Mouse (Mus musculus): ENCODE results near the gene Chchd5.

Chchd5 gene

GRCm38 (mm10) chr2:129129412-129129929, at the start of gene Chchd5:
Gene Chchd5 (plus strand): TSS chr2:129129700.
- DNase-seq (ENCODE audit: low spot score): peak; percentile 69

GRCm38 (mm10) chr2:129081097-129081496, 48.4 kb upstream of the Chchd5 start:
- no peak for DNase-seq (ENCODE audit: low spot score)

GRCm38 (mm10) chr2:129083514-129083913, 46.0 kb upstream of the Chchd5 start:
- no peak for DNase-seq (ENCODE audit: low spot score)

GRCm38 (mm10) chr2:129084959-129085358, 44.5 kb upstream of the Chchd5 start:
- DNase-seq (ENCODE audit: low spot score): peak; percentile 29

- DNase-seq (ENCODE audit: low spot score): no peak
Observed at GRCm38 (mm10) chr2:129087520-129087919, 42.0 kb upstream of the Chchd5 start.

- no peak for DNase-seq (ENCODE audit: low spot score)
Observed at GRCm38 (mm10) chr2:129090370-129090769, 39.1 kb upstream of the Chchd5 start.

- no peak for DNase-seq (ENCODE audit: low spot score)
Observed at GRCm38 (mm10) chr2:129092810-129093209, 36.7 kb upstream of the Chchd5 start.

- DNase-seq (ENCODE audit: low spot score): no peak
Observed at GRCm38 (mm10) chr2:129093926-129094724, 35.4 kb upstream of the Chchd5 start.

- DNase-seq (ENCODE audit: low spot score): peak; percentile 79
Observed at GRCm38 (mm10) chr2:129100784-129101310, 28.7 kb upstream of the Chchd5 start, which contains the start of gene Polr1b. Gene Polr1b (plus strand): TSS chr2:129100995.

GRCm38 (mm10) chr2:129112924-129113323, 16.6 kb upstream of the Chchd5 start:
- DNase-seq (ENCODE audit: low spot score): no peak

- no peak for DNase-seq (ENCODE audit: low spot score)
Observed at GRCm38 (mm10) chr2:129115706-129116367, 13.7 kb upstream of the Chchd5 start.

GRCm38 (mm10) chr2:129116368-129116739, 13.1 kb upstream of the Chchd5 start:
- DNase-seq (ENCODE audit: low spot score): no peak

GRCm38 (mm10) chr2:129118061-129118460, 11.4 kb upstream of the Chchd5 start:
- no peak for DNase-seq (ENCODE audit: low spot score)

GRCm38 (mm10) chr2:129121986-129122385, 7.5 kb upstream of the Chchd5 start:
- no peak for DNase-seq (ENCODE audit: low spot score)

GRCm38 (mm10) chr2:129129987-129130545, 566 bp downstream of the Chchd5 start:
- peak; percentile 13 for DNase-seq (ENCODE audit: low spot score)

GRCm38 (mm10) chr2:129130776-129131175, 1.3 kb downstream of the Chchd5 start:
- DNase-seq (ENCODE audit: low spot score): no peak

- no peak for DNase-seq (ENCODE audit: low spot score)
Observed at GRCm38 (mm10) chr2:129132231-129132630, 2.7 kb downstream of the Chchd5 start.

GRCm38 (mm10) chr2:129133006-129133805, 3.7 kb downstream of the Chchd5 start:
- DNase-seq (ENCODE audit: low spot score): no peak

- no peak for DNase-seq (ENCODE audit: low spot score)
Observed at GRCm38 (mm10) chr2:129139906-129140305, 10.4 kb downstream of the Chchd5 start.

- no peak for DNase-seq (ENCODE audit: low spot score)
Observed at GRCm38 (mm10) chr2:129148836-129149235, 19.3 kb downstream of the Chchd5 start.

GRCm38 (mm10) chr2:129150386-129150785, 20.9 kb downstream of the Chchd5 start:
- DNase-seq (ENCODE audit: low spot score): no peak

GRCm38 (mm10) chr2:129151111-129151510, 21.6 kb downstream of the Chchd5 start:
- no peak for DNase-seq (ENCODE audit: low spot score)
